Mouse (Mus musculus): ENCODE data around the gene Cpsf6.
A peak's percentile ranks its signal among the peaks of the same experiment; 100 is the strongest.

Gene Cpsf6

DNA sequence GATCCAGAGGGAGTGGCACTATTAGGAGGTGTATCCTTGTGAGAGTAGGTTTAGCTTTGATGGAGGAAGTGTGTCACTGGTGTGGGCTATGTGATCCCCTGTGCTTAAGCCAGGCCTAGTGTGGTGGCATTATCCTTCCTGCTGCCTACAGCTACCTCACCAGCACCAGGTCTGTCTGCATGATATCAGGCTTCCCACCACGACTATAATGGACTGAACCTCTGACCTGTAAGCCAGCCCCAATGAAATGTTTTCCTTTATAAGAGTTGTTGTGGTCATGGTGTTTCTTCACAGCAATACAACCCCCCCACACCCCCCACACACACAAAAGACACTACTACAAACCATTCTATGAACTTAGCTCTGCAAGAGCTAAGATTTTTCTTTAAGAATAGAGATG is 34.9 kb upstream of the Cpsf6 start:
- DNase-seq (ENCODE audit: low spot score in 2 of 2) = no peak

DNA sequence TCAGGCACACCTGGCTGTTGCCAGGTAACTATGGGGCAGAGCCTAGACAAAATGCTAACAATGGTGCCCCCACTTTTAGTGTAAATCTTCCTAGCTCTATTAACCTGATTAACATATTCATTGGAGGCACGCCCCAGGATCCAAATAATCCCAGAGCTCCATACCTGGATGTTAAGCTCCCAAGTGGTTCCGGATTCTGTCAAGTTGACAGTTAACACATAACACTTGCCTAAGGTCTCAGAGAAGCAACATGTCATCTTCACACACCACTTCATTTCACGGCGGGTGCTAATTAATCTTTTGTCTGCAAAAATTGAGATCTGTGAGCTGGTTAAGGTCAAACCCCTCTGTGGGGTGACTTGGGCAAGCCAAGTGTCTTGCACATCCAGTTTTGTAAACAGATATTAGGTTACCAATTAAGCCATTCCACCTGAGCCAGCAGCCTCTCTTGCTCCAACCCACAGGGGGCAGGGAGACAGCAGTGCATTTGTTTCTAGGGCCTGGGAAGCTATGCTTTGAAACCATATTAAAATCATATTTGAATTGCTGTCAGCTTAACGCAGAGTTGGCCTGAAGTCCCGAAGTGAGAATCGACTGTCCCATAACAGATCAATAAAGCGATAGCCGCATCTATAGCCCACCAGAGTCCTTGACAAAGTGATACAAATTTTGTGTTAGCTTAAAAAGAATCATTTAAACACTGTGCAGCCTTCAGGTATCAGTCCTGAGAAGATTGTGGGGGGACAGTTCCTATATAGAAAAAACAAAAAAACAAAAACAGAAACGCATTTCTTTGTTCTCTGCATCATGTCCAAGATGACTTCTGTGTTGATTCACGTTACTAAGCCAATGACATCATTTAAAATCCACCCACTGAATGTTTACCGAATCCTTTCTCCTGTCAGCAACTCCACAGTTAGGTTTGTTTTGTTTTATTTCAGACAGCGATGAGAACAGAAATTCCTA is 34.0 kb upstream of the Cpsf6 start:
- no peak for DNase-seq (ENCODE audit: low spot score in 2 of 2)

DNA sequence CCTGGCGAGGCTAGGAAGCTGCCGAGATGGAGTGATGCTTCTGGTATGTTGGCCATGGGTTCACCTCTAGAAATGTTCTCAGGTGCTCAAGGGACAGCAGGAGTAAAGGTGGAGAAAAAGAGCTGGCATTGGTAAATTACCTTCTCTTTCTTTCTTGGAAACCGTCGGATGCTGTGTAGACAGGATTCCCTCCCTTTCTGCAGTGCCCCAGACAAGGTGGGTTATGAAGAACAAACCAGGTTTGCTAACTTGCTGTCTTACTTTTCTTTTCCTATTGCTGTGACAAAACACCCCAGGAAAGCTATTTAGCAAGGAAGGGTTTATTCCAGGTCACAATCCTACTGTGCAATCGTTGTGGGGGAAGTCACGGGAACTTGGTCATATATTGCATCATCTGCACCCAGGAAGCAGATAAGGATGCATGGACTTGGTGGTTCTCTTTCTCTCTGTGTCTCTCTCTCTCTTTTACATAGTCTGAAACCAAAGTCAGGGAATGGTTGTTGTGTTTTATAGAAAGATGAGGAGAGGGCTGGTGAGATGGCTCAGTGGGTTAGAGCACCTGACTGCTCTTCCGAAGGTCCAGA is 32.8 kb upstream of the Cpsf6 start:
- no peak for DNase-seq (ENCODE audit: low spot score in 2 of 2)

DNA sequence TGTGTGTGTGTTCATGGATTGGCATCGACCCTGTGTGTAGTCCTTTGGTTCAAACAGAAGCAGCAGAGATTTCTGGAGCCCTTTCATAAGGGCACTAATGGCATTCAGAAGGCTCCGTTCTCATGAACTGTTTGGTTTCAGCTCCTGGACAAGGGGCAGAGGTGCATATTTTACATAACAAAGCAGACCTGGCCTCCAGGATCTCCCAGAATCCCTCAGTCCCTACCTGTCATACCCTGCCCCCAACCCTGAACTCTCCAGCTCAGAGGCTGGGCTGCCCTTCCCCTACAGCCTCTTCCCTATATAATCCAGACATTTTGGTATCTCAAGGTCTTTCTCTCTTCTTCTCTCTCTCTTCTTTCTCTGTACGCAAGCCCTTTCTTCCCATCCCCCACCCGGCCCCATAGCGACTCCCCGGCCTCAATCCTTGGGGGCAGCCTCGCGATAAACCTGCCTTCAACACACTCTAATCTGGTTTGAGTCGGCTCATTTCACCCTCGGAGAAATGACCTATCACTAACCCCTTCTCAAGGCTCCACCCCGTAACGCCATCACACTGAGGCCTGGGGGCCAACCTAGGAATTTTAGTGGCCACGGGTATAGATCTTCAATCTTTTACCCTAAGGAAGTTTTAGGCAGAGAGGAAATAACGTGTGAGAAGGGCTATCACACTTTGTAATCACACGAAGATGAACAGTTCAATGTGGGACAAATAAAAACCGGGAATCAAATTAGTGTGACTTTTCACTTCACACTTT is 32.1 kb upstream of the Cpsf6 start:
- DNase-seq (ENCODE audit: low spot score in 2 of 2) = no peak

DNA sequence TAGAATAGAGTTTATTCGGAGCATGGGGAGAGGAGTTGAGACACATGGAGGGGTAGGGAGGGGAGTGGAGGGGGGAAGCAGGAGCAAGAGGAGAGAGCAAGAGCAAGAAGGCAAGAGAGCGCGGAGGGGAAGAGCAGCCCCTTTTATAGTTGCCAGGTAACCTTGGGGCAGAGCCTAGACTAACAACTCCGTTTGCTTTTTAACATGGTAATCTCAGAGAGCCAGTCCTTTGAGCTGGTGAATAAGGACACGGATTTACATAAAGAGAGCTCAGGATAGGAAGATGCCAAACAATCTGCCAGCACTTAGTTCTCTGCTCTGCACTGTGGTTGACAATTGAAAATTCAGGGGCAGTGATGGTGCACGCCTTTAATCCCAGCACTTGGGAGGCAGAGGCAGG is 31.3 kb upstream of the Cpsf6 start:
- no peak for DNase-seq (ENCODE audit: low spot score in 2 of 2)

DNA sequence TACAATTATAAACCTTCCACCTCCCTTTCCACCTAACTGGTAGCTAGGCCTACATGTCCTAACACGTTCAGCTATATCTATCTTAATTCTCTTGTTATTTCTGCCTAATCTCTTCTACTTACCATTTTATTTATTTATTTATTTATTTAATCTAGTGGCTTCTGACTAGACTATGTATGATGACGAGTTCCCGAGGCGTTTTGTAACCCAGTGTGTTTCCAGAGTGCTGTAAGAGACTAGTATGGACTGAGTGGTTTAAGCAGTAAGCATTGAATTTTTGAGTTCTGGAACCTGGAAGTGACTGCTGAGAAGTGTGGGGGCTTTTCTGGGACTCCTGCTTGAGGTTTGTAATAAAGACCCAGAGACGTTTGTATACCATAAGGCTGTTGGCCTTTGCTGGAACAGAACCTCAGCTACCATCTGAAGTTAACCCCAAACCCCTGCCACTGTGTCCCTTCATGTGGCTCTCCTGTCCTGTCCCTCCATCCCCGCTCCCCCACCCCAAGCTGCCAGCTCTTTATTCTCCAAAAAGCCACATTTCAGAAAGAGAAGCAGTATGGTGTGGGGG is 30.8 kb upstream of the Cpsf6 start:
- DNase-seq (ENCODE audit: low spot score in 2 of 2) = no peak

DNA sequence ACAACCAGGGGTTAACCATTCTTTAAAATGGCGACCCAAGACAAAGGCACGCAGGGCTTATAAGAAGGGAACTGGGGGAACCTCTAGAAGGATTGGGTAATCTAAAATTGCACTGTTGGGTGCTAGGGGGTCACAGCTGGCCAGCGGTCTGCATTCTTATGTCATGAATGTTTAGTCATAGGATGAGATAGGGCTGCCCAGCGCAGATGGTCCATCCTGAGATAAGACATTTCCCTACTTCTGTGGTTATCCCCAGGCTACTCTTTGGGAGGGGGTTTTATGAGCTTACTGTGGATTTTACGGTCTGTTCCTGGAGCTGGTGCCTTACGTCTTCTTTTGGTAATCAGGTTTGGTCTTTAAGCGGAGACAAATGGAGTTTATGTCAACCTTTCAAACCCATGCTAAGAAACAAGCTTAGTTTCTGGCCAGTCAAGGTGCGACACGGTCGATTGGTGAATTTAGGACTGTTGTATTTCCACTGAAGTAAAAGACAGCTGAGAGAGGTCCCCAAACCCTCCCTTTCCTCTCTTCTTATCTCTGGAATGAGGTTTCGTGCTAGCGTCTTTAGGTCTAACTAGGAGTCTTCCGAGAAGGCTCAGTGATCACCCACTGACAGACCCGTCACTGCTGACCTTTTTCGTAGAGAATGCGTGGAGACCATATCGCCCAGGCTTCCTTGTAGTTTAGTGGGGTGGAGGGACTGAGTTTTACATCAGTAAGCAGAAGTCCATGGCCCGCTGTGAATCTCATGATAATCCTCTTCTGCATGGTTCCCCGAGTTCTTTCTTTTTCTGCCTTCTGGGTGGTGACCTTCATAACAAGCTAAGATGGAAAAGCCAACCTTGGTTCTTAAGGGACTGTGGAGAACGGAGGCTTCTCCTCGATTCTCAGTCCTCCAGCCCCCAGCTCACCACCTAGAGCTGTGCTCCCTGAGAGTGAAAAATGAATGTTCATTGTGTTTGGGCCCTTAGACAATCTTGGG is 29.8 kb upstream of the Cpsf6 start:
- DNase-seq (ENCODE audit: low spot score in 2 of 2) = no peak

DNA sequence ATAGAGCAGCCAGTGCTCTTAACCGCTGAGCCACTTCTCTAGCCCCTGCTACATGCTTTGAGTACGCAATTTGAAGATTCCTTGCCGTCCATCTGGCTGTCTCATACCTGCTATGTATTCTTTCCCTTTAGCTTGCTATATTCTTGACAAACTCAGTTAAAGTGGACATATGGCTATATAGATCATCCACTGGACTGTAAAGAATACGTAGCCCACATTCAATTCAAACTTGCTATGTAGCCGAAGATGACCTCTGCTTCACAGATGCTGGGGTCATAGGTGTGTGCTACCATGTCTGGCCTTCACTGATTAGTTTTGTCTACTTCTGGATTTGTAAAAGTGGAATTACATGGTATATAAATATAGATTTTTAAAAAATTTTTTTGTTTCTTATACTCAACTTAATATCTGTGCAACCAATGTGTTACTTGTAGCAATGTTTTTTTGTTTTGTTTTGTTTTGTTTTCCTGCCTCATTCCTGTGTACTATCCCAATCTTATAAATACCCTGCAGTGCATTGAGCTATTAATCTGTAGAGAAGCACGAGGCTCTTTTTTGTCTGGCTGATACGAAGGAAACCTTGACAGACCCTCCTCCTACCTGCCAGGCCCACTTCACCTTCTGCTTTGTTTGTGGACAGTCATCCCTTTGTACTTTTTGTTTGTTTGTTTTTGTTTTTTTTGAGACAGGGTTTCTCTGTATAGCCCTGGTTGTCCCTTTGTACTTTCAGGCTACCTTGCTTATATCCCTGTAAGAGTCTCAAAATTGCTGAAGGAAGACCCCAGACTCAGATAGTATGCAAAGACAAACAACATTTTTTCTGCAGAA is 28.9 kb upstream of the Cpsf6 start:
- DNase-seq (ENCODE audit: low spot score in 2 of 2) = no peak

DNA sequence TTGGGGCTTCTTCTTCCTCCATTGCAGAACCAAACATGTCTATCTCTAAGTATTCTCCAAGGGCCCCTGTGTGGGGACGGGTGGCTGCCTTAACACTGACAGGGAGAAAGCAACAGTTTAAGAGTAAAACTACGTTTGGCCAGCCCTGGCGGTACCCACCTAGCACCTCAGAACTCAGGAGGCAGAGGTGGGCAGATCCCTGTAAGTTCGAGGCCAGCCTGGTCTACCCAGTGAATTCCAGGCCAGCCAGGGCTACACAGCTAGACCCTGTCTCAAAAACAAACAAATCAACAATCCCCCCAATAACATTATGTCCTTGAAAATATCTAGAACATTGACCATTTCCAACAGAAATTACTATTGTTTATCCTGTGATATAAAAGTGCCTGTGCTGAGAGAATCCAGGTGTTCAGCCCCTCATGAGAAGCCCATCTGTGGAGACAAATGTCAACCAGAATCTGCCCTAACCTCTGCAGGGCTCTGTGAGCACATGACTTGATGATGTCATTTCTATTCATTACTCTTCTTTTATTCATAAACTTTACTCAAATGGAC is 28.0 kb upstream of the Cpsf6 start:
- no peak for DNase-seq (ENCODE audit: low spot score in 2 of 2)

DNA sequence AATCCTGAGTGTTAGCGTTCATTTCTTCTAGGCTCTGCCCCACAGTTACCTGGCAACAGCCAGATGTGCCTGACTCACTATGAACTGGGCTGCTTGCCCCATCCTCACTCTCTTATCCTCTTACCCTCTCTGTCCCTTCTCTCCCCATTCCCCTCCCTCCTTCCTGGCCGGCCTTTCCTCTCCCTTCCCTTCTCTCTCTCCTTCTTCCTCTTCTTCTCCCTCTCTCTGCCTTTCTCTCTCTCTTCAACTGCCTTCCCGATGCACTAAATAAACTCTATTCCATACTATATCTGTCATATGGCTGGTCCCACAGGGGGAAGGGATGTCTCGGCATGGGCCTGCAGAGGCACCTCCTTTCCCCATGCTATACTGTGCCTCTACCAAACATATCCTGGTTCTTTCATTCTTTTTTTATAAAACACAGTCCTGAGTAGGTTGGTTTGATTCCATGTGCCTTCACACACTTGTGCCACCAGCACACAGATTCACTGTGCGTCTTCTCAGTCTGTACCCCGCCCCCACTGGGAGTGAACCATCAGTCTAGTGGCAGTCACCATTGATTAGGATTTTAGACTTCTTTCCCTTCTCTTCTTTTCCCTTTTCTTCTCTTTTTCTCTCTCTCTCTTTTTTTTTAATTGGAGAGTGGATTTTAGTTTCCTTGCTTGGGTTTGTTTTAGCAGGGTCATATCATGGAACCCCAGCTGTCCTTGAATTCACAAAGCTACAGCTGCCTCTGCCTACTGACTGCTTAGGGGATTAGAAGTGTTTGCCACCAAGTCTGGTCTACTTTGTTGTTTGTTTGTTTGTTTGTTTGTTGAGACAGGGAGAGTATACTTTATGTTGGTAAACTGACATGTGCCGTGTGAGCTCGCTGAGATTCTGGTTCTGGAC is 27.3 kb upstream of the Cpsf6 start:
- no peak for DNase-seq (ENCODE audit: low spot score in 2 of 2)

DNA sequence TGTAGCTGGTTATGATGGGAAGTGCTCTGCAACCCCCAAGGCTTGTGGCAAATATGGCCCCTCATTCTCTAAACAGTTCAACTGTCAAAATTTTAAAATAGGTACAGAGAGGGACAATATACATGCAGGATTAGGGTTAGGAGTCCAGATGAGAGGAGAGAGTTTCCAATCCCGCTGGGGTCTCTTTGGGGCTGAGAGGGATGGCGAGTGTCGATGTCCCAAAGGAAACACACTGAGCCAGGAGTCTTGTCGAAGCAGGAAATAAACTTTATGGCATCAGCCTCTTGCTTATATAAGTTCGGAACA is 26.4 kb upstream of the Cpsf6 start:
- DNase-seq (ENCODE audit: low spot score in 2 of 2) = no peak

DNA sequence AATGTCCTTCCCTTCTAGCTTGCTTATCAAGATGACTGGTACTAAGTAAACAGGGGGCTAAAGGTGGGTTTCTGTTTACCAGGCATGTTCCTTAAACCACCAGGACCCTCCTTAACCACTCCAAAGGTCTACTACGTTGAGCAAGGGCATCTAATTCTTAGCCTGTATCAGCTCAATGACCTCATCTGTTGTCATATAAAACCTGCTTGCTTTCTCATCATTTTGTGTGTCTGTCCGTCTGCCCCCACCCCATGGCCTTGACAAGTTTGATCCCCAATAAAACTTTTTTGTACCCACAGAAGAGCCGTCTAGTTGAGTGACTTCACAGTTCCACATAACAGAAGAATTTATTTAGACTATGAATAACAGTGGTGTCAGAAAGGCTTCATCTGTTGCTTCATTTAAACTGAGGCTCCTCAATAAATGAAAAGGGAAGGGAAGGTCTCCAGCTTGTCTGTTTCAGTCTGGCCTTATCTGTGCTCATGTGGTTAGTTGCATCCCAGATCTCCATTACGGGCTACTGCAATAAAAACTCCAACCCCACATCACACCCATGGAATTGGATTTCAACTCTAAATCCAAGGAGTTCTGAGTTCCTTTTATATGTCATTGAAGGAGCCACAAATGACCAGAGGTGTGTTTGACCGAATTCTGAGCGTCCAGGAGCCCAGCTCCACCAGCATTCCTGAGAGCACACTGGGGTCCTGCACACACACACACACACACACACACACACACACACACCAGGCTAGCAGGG is 25.9 kb upstream of the Cpsf6 start:
- DNase-seq (ENCODE audit: low spot score in 2 of 2) = no peak

DNA sequence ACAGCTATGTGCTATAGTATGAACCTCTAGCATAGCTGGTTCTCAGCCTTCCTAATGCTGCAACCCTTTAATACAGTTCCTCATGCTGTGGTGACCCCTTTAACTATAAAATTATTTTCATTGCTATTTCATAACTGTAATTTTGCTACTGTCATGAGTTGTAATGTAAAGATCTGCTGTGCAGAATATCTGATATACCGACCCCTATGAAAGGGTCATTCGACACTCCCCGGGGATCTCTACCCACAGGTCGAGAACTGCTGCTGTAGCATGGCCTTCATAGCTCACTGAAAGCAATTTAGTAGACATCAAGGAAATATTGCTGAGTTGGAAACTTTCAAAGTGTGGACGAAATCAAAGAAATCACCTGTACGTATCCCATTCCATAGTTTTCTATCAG is 24.6 kb upstream of the Cpsf6 start:
- DNase-seq (ENCODE audit: low spot score in 2 of 2) = no peak

DNA sequence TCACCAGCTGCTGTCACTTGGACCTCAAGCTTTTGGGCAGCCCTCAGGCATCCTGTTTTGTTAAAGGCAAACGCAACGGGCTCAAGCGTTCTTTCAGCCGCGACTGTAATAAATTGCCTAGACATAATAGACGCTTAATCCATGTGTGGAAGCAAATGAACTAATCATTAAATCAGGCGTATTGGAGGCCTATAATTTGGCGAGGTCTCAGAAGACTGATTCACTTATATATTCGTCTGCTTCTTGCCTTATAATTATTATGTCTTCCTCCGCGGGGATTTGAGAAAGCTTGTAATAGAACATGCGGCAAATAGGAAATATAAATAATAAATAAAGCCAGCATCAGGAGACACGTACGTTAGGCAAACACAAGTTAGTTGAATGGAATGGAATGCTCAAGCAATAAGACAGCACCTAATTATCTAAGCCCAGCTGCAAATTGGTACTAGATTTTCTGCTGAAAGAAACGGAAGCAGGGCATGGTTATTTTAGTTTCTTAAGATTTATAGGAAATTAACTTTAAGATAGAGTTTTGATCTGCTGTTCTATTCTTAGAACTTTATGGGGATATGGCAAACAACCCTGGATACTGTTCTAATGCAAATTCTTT is 23.6 kb upstream of the Cpsf6 start:
- DNase-seq (ENCODE audit: low spot score in 2 of 2) = no peak

DNA sequence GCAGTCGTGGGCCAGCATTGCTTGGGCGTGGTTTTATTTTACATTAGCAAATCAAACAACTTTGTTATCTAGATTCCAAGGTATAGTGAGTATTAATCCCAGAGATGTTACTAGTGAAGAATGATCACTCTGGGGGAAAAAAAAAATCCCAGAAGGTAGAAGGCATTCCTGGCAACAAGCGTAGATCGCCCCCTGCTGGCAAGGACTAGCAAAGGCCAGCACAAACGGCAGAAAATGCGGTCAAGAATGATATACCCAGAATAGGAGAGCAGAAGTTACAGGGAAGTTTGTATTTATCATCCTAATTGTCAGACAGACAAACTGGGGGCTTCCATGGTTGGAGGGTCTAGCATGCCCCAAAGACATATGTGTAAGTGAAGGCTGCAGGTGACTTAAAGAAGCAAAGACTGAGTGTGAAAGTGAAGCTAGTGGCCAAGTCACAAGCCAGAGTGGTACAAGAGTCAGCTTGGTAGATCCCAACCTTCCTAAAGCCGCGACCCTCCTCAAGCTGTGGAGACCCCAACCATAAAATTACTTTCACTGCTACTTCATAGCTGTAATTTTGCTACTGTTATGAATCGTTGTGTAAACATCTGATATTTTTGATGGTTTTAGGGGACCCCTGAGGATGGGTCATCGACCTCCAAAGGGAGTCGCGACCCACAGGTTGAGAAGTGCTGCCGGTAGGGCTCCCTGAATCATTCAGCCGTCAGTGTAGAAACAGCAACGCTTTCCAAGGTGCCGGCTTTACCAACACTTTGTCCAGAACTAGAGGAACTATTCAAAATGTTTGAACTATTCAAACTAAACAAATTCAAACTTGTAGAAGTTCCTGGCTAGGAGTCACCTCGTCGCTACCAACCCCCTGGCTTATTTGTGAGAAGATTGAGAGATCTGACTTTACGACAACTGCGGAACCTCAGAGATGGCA is 22.9 kb upstream of the Cpsf6 start:
- DNase-seq (ENCODE audit: low spot score in 2 of 2) = peak in 1 of 2 experiments; percentile 32

DNA sequence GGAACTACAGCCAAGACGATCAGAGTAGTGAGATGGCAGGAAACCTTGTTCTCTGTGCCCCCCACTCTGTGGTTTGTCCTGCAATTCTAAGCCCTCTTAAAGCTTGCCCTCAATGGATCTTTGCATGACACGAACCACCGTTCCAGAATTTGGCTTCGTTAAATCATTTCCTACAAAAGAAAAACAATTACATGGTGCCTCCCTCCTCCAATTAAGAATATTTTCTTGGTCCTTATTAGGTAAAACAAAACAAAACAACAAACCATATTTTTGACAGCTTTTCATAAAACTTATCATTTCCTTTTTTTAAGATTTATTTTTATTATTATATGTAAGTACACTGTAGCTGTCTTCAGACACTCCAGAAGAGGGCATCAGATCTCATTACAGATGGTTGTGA is 21.5 kb upstream of the Cpsf6 start:
- DNase-seq (ENCODE audit: low spot score in 2 of 2) = no peak
